Mouse (Mus musculus): ENCODE results near the gene Nr1h3. TPM values are rescaled to one million over a fixed set of nuclear protein-coding genes. Genes with fewer than 3 reads are reported as not detected.

The Nr1h3 gene
- polyA plus RNA-seq, 1 experiment from 2014 or later: 1.0 TPM

DNA sequence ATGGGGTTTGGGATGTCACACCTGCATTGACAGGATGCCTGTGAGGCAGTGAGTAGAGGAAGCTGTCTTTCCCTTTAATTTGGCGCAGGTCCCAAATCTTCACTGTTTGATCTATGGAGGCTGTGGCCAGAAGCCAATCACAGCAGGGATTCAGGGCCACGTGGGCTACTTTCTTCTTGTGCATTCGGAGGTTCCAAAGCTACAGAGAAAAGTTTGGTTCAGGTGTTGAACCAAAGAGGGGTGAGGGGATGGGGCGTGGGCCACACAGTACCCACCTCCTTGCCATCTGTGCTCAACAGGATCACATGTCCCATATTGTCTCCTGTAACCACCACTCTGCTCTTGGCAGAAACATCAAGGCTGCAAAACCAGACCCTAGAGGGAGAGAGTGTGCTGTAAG is 14.4 kb upstream of the Nr1h3 start:
- Histone ChIP-seq H3K36me3 (peaks cover 30% of the 10 kb centered on the region), H3K4me2 (replicated peaks) (no peak overlapping the region), H3K4me3 (no peak overlapping the region), H3K27me3 (replicated peaks) (no peaks in the 10 kb centered on the region), H3K4me1 (no peaks in the 10 kb centered on the region), H3K9ac (no peak overlapping the region), H3K27ac (no peak overlapping the region), H3K9me3 (no peaks in the 10 kb centered on the region)
- 57% methylated on average over 4 of the region's 4 CpGs for WGBS
- no peak for ATAC-seq (ENCODE audit: low FRiP score, low read depth)

DNA sequence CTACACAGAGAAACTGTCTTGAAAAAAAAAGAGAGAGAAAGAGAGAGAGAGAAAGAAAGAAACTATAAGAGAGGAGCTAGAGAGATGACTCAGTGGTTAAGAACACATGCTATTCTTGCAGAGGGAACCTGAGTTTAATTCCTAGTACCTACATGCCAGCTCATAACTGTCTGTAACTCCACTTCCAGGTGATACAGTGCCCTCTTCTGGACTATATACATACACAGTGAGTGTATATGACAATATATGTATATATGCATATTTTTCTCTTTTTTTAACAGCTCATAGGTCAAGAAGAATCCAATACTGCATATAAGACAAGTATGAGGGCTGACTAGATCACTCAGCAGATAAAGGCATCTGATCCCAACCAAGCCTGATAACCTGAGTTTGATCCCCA is 10.7 kb upstream of the Nr1h3 start:
- no peak for ATAC-seq (ENCODE audit: low FRiP score, low read depth)

GRCm38 (mm10) chr2:91206254-91206775 is 3.7 kb upstream of the Nr1h3 start:
- no peaks in the 10 kb centered on the region for H3K27me3 ChIP-seq (replicated peaks)
- H3K36me3 ChIP-seq: peaks cover 59% of the 10 kb centered on the region
- no peak overlapping the region for H3K4me2 ChIP-seq (replicated peaks)
- WGBS: 94% methylated on average over 9 of the region's 9 CpGs
- H3K4me3 ChIP-seq: no peak overlapping the region
- H3K4me1 ChIP-seq: peaks cover 12% of the 10 kb centered on the region
- no peaks in the 10 kb centered on the region for H3K9me3 ChIP-seq
- ATAC-seq (ENCODE audit: low FRiP score, low read depth): no peak
- no peak overlapping the region for H3K9ac ChIP-seq
- H3K27ac ChIP-seq: no peak overlapping the region

More for the DNA sequence above, 10.7 kb upstream of the Nr1h3 start:
- peaks cover 64% of the 10 kb centered on the region for H3K36me3 ChIP-seq
- no peak overlapping the region for H3K27ac ChIP-seq
- H3K27me3 ChIP-seq (replicated peaks): no peaks in the 10 kb centered on the region
- H3K4me2 ChIP-seq (replicated peaks): no peak overlapping the region
- no peak overlapping the region for H3K4me3 ChIP-seq
- no peaks in the 10 kb centered on the region for H3K9me3 ChIP-seq
- H3K9ac ChIP-seq: no peak overlapping the region
- no peaks in the 10 kb centered on the region for H3K4me1 ChIP-seq

DNA sequence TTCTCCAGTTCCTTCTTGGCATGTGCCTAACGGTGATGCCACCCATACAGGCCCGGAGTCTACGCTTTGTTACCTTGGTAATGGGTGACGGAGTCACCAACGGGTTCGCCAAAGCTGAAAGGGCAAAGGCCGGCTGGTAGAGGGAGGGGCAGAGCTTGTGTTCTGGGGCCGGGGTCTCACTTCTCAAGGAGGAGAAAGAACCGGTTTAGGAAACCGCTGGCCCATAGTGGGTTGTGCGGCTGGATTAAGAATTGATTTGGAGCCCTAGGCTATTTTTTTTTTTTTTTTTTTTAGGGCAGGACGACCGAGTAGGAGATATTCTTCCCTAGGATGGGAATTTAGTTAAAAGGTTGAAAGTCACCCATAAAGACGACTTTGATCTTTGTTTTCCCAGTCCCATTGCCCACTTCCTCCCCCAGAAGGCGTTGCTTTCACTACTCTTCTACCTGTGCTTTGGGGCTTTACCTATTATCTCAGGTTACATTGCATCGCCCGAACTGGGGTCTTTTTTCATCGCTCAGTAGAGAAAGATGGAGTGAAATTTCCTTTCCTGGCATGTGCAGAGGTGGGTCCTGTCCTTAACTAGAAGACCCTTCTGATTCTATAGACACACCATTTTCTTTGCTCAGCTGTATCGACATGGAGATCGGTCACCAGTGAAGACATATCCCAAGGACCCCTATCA is 480 bp upstream of the Nr1h3 start:
- 14% methylated on average over 20 of the region's 20 CpGs for WGBS
- Histone ChIP-seq H3K27ac (peak overlapping the region; percentile 82; the same call in 1 of the 2 replicates), H3K4me3 (peak overlapping the region; percentile 73), H3K4me2 (replicated peaks) (peak overlapping the region; percentile 72), H3K4me1 (peaks cover 12% of the 10 kb centered on the region), H3K27me3 (replicated peaks) (no peaks in the 10 kb centered on the region), H3K9ac (peak overlapping the region; percentile 84), H3K9me3 (no peaks in the 10 kb centered on the region), H3K36me3 (peaks cover 31% of the 10 kb centered on the region)
- ATAC-seq (ENCODE audit: low FRiP score, low read depth): peak; percentile 83; the same call in 1 of the 2 replicates

DNA sequence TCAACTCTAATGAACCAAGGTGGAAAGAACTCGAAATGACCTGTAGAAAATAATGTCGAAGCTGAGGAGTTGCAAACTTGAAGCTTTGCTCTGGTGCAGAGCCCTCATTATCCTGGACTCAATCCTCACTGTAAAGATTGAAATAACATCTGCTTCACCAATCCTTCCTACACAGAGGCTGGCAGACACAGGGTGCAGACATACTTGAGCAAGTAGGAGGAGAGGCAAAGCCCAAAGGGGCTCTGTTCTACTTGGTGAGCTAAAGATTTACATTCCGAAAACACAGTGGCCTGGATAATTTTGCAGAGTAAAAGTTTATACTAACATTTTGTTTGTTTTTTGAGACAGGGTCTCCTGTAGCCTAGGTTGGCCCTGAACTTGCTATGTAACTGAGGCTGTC is 3.7 kb downstream of the Nr1h3 start:
- 88% methylated on average over 3 of the region's 3 CpGs for WGBS
- no peaks in the 10 kb centered on the region for H3K9me3 ChIP-seq
- H3K27ac ChIP-seq: no peak overlapping the region
- ATAC-seq (ENCODE audit: low FRiP score, low read depth): no peak
- no peak overlapping the region for H3K9ac ChIP-seq
- no peaks in the 10 kb centered on the region for H3K36me3 ChIP-seq
- H3K27me3 ChIP-seq (replicated peaks): no peaks in the 10 kb centered on the region
- peaks cover 18% of the 10 kb centered on the region for H3K4me1 ChIP-seq
- H3K4me3 ChIP-seq: no peak overlapping the region
- no peak overlapping the region for H3K4me2 ChIP-seq (replicated peaks)

GRCm38 (mm10) chr2:91196577-91197001 is 6.0 kb downstream of the Nr1h3 start:
- H3K4me1 ChIP-seq: peaks cover 12% of the 10 kb centered on the region
- no peak for ATAC-seq (ENCODE audit: low FRiP score, low read depth)
- WGBS: 82% methylated on average over 3 of the region's 3 CpGs
- H3K4me3 ChIP-seq: no peak overlapping the region
- no peaks in the 10 kb centered on the region for H3K36me3 ChIP-seq
- no peak overlapping the region for H3K9ac ChIP-seq
- no peaks in the 10 kb centered on the region for H3K27me3 ChIP-seq (replicated peaks)
- no peak overlapping the region for H3K4me2 ChIP-seq (replicated peaks)
- no peak overlapping the region for H3K27ac ChIP-seq
- no peaks in the 10 kb centered on the region for H3K9me3 ChIP-seq

DNA sequence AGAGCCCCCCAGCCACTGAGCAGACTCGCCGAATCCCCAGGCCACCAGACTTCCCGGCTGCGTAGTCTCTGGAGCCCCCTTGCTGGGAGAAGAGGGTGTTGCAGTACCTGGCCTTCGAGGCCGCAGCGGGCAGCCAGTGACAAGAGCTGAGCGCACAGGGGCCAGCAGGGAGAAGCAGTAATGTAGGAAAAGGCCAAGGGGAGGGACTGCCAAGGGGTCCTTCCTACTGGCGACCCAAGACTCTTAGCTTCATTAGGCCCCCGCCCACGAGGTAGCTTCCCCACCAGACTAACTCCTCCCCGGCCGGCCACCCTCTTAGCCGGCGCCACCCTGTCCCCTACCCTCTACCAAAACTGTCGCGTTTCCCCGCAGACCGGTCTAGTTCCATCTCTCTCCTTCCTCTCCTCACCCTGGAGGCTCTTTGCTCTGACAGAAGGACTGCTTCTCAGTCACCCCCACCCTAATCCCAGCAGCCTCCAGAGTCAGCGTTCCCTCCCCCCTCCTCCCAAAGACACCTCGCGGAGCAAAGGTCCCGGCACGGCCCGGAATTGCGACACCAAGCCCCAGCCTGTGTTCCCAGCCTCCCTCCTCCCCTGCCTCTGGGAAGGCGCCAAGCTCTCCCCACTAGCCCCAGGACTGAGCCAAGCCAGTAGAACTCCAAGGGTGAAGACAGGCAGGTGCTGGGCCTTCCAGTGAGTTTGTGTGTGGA is 7.9 kb downstream of the Nr1h3 start:
- Histone ChIP-seq H3K4me1 (peaks cover 12% of the 10 kb centered on the region), H3K4me3 (peak overlapping the region; percentile 27), H3K36me3 (no peaks in the 10 kb centered on the region), H3K27ac (no peak overlapping the region), H3K9me3 (no peaks in the 10 kb centered on the region), H3K9ac (peak overlapping the region; percentile 55), H3K27me3 (replicated peaks) (no peaks in the 10 kb centered on the region), H3K4me2 (replicated peaks) (peak overlapping the region; percentile 68)
- ATAC-seq (ENCODE audit: low FRiP score, low read depth): peak; percentile 88
- WGBS: 2% methylated on average over 27 of the region's 27 CpGs

- Histone ChIP-seq H3K4me1 (peaks cover 12% of the 10 kb centered on the region), H3K36me3 (no peaks in the 10 kb centered on the region), H3K27me3 (replicated peaks) (no peaks in the 10 kb centered on the region), H3K9ac (no peak overlapping the region), H3K4me2 (replicated peaks) (no peak overlapping the region), H3K9me3 (no peaks in the 10 kb centered on the region), H3K4me3 (no peak overlapping the region), H3K27ac (no peak overlapping the region)
- ATAC-seq (ENCODE audit: low FRiP score, low read depth): no peak
- 90% methylated on average over 16 of the region's 16 CpGs for WGBS
These were observed 12.1 kb downstream of the Nr1h3 start for GRCm38 (mm10) chr2:91190501-91190900.

DNA sequence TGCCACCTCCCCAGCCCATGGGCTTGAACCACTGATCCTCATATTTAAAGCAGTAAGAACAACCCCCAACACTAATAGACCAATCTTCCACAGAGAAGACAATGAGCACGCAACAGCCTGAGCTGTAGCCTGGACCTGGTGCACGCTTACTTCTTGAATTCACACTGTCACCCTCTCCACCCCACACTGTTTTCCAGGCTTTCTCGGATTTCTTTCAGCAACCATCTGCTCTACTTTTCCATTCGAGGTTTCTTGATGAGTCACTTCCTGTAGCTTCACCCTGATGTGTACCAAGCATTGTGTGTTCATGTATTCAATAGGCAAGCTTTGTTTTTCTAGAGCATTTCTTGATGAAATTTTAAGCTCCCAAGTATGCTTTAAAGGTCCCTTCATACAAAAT is 15.2 kb downstream of the Nr1h3 start:
- Histone ChIP-seq H3K9ac (no peak overlapping the region), H3K36me3 (no peaks in the 10 kb centered on the region), H3K4me1 (peaks cover 9% of the 10 kb centered on the region), H3K27me3 (replicated peaks) (no peaks in the 10 kb centered on the region), H3K9me3 (no peaks in the 10 kb centered on the region), H3K4me2 (replicated peaks) (no peak overlapping the region), H3K4me3 (no peak overlapping the region), H3K27ac (no peak overlapping the region)
- 74% methylated on average over 4 of the region's 4 CpGs for WGBS
- ATAC-seq (ENCODE audit: low FRiP score, low read depth): no peak

GRCm38 (mm10) chr2:91186208-91186607 is 16.4 kb downstream of the Nr1h3 start:
- WGBS: 82% methylated on average over 1 of the region's 1 CpGs
- H3K4me2 ChIP-seq (replicated peaks): no peak overlapping the region
- no peak overlapping the region for H3K9ac ChIP-seq
- no peak for ATAC-seq (ENCODE audit: low FRiP score, low read depth)
- H3K4me1 ChIP-seq: peaks cover 18% of the 10 kb centered on the region
- no peak overlapping the region for H3K4me3 ChIP-seq
- H3K9me3 ChIP-seq: no peaks in the 10 kb centered on the region
- no peaks in the 10 kb centered on the region for H3K36me3 ChIP-seq
- H3K27me3 ChIP-seq (replicated peaks): no peaks in the 10 kb centered on the region
- H3K27ac ChIP-seq: no peak overlapping the region

- peak within 1 kb of the TSS; percentile 72 for H3K27ac ChIP-seq
- H3K4me3 ChIP-seq: peak within 1 kb of the TSS; percentile 94
- H3K36me3 ChIP-seq: no peaks in the 10 kb centered on the region
- H3K9ac ChIP-seq: peak within 1 kb of the TSS; percentile 84
- peak within 1 kb of the TSS; percentile 80 for H3K4me2 ChIP-seq (replicated peaks)
- no peaks in the 10 kb centered on the region for H3K9me3 ChIP-seq
- 0 out of 2 replicates have a peak, but pooled peaks have one; percentile 1 for ATAC-seq (ENCODE audit: low FRiP score, low read depth)
- 73% methylated on average over 15 of the region's 15 CpGs for WGBS
- H3K27me3 ChIP-seq (replicated peaks): no peaks in the 10 kb centered on the region
- H3K4me1 ChIP-seq: peaks cover 22% of the 10 kb centered on the region
These were observed 18.8 kb downstream of the Nr1h3 start, which contains the start of gene Madd for GRCm38 (mm10) chr2:91183711-91184405. Gene Madd, minus strand, starts transcription at chr2:91183837.

- Histone ChIP-seq H3K9me3 (no peaks in the 10 kb centered on the region), H3K4me1 (peaks cover 22% of the 10 kb centered on the region), H3K4me3 (peak overlapping the region; percentile 94), H3K4me2 (replicated peaks) (peak overlapping the region; percentile 80), H3K9ac (peak overlapping the region; percentile 84), H3K27me3 (replicated peaks) (no peaks in the 10 kb centered on the region), H3K36me3 (peaks cover 2% of the 10 kb centered on the region), H3K27ac (peak overlapping the region; percentile 72; the same call in 1 of the 2 replicates)
- under 1% methylated on average over 9 of the region's 9 CpGs for WGBS
- peak; percentile 98 for ATAC-seq (ENCODE audit: low FRiP score, low read depth)
These were observed 19.5 kb downstream of the Nr1h3 start for GRCm38 (mm10) chr2:91183148-91183513.

Measured in neural tube, embryonic 12.5 days (tissue).